Mouse (Mus musculus) heart, adult 9 months (tissue): ENCODE measurements around the gene Minpp1.
A peak's percentile ranks its signal among the peaks of the same experiment; 100 is the strongest.

Source experiments
- DNase-seq, 2 experiments: peaks; one replicate each; pipeline ENCODE4 v3.0.0; 2022; ENCODE audit warnings: low spot score in 2 of 2

Minpp1 gene

DNA sequence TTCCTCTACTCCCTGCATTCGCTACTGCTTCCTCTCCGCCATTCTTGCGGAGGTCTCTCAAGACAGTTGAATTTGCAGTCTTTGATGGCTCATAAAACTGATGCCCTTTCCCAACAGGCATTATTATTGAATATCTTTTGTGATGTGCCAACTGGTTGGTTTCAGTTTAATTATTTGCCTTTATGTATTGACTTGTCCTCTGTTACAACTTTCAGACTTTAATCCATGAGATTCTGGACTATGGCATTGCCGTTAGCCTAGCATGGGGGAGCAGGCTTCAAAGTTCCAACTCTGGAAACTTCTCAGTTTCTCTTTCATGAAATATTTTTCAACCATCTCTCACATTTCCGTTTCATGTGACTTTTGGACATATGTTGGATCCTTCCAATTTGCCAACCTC lies 41.6 kb downstream of the Minpp1 start:
- no peak for DNase-seq

- no peak for DNase-seq
Measured at GRCm38 (mm10) chr19:32528723-32529122, 43.2 kb downstream of the Minpp1 start.

DNA sequence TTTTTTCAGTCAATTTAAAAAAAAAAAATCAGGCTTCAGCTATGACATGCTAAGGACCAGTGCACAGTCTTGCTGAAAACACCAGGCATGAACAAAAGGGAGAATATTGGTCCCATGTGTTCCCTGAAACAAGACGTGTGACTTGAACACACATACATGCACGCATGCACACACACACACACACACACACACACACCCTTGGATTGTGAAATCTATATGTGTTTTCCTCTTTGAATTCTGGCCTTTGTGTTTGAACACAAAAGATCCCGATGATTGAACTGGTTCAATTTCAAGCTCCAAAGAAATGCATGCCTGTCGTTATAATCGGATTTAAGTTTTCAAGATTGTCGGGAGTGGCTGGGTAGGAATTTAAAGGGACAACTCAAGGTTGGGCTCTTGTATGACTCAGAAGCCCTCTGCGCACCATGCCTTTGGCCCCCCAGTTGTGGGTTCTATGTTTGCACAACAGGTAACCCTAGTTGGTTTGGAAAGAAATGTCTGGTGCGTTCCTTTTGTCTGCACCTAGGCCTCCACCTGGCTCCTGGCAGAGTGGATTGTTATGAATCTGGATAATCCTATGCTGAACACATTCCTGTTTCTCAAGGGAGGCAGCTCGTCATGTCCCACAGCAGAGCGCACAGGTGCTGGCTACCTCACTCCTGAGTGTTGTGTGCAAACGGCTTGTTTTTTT lies 43.8 kb downstream of the Minpp1 start:
- no peak for DNase-seq

- DNase-seq = no peak
Measured at GRCm38 (mm10) chr19:32530296-32530695, 44.7 kb downstream of the Minpp1 start.

- peak in 1 of 2 experiments; percentile 31 for DNase-seq
Measured at GRCm38 (mm10) chr19:32532331-32532730, 46.8 kb downstream of the Minpp1 start.

DNA sequence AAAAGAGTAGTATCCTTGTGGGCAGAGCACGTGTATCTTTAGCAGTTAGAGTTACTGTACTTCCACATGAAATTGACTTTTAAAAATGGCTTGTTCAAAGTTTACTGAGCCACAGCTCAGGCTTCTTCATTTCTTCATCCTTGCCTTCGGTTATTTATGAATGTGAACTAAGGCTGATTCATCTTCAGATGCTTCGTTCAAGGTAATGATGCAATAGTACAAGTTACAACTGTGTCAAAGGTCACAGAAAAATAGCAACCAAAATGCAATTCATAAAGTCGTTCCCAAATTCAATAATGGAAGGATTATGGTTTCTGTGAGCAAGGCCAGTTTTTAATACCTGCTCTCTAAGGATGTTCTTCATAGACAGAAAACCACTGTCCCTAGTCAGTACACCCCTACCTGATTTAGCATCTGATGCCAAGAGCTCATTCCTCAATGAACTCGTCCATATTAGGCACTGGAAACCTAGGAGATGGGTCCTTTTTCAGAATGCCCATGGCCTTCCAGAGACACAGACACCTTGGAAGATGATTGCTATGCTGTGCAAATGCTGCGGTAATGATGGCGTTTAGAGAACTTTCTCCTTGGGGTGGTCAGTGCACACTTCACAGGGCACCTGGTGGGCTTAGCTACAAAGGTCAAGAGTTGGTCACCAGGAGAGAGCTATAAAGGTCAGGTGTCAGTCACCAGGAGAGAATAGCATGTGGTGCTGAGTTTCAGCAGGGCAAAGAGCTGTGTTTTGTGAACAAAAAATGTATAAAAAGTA lies 47.4 kb downstream of the Minpp1 start:
- DNase-seq = no peak

GRCm38 (mm10) chr19:32534887-32535286 lies 49.3 kb downstream of the Minpp1 start:
- DNase-seq = no peak

DNA sequence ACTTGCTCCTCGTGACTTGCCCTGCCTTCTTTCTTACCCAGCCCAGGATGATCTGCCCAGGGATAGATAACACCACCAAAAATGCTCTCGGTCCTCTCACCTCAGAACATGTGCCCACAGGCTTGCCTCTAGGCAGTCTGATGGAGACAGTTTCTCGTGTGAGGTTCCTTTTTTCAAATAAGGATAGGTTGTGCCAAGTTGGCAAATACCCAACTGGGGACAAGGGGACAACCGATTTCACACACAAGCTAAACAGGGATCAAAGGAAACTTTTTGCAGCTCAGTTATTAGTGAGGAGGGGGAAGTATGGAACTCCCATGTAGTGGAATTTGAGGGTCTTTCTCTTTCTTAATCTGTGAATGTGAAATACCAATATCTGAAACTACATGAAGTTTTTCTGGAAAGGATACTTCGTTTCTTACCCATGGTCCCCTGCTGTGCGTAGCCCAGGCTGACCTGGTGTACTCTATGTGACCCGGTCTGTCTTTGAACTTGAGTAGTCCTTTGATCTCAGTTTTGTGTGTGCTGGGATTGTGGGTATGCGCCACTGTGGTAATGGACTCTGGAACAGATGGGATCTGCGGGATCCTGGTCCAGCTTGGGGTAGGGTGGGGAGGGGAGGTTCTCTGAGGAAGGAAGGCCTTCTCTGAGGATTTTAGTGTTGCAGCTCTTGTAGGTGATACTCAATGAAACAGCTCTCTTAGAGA lies 57.4 kb downstream of the Minpp1 start:
- no peak for DNase-seq

DNA sequence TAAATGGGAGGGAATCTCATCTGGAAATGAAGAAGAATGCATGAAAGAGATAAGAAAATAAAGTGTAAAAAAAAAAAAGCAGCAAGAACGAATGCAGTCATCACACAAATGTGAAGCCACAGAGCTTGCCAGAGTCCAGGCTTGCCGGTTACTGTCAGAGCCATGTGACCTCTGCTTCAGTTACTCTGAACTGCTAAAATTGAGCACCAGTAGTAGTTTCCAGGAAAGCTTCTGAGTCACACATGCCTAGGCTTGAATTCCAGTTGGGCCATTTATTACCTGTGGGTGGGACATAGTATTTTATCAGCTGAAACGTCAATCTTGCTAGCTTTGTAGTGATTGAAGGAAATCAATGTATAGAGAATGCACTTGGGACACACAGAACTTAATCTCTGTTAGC lies 61.8 kb downstream of the Minpp1 start:
- peak; percentile 23 to 33 for DNase-seq

DNA sequence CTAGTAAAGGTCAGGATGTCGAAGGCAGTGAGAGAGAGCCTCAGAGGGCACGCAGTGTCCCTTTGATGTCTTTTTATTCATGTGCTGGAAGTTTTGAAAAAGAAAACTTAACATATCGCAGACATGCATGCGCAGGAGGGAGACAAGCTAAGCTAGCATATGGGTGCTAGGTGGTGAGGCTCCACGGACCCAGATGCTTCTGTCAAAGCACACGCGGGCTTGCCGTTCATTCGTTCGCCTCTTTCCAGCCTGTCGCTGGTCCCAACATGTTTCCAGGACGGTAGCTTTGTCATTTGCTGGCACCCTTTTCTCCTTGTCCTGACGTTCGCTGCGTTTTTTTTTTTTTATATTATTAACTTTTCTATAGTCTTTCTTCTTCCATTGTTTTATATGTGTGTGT lies 62.6 kb downstream of the Minpp1 start:
- DNase-seq = no peak

DNA sequence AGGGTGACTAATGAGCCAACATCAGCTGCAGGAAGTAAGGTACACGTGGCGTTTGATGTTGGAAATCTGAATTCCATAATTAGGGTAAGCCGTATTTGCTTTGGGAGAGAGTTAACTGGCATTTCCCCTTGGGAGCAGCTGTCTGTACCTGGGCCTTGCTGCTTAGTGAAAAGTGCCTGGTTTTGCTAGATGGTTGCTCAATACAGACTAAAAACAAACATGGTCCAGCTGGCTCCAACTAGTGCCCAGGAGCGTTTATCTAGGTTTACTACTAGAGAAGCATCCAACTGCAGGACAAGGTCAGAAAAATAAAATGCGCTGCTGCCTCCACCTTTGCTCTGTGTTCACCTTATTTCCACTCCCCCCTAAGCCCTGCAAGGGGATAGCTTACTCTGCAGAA lies 64.9 kb downstream of the Minpp1 start:
- DNase-seq = peak in 1 of 2 experiments; percentile 15

- DNase-seq = peak; percentile 58 to 71
Measured at GRCm38 (mm10) chr19:32551442-32551841, 65.9 kb downstream of the Minpp1 start.

DNA sequence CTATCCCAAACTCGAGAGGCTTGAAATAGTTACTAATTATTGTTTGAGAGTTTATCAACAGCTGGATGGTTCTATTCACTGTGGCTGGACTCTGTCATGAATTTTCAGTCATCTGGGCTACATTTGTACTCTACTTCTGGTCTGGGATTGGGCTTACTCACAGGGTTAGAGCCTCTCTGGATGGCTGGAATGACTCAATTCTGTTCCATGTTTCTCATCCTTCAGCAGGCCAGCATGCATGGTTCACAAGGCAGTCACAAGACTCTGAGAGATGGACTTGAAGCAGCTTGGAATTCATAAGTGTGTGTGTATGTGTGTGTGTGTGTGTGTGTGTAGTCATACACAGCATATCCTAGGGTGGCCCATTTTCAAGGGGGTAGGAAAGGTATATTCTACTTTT lies 66.5 kb downstream of the Minpp1 start:
- peak; percentile 34 to 66 for DNase-seq

- DNase-seq = no peak
Measured at GRCm38 (mm10) chr19:32553310-32553709, 67.7 kb downstream of the Minpp1 start.

GRCm38 (mm10) chr19:32555257-32555656 lies 69.7 kb downstream of the Minpp1 start:
- DNase-seq = no peak
